Mouse (Mus musculus) forebrain, embryonic 12.5 days (tissue): ENCODE results near the gene Mylpf. TPM values are rescaled to one million over a fixed set of nuclear protein-coding genes. Genes with fewer than 3 reads are reported as not detected.

Source experiments
- ATAC-seq: fragments of 200-750 bp; cut with Nextera tagmentation; 2 replicates; pipeline ENCODE4 v1.8.0; 2017; ENCODE audit warnings: moderate TSS enrichment; ENCODE audit not compliant: low FRiP score
- H3K27ac ChIP-seq: fragments of 300-500 bp; sonication (generic); 2 replicates; pipeline ENCODE4 v1.5.1; 2016; ENCODE audit warnings: mild to moderate bottlenecking
- H3K27me3 ChIP-seq: fragments of 300-500 bp; sonication (generic); 2 replicates; pipeline ENCODE4 v1.6.1; 2016; ENCODE audit warnings: mild to moderate bottlenecking
- H3K36me3 ChIP-seq: fragments of 300-500 bp; sonication (generic); replicated peaks from 2 replicates; pipeline ENCODE4 v1.6.1; 2016; ENCODE audit warnings: mild to moderate bottlenecking
- H3K4me1 ChIP-seq: fragments of 300-500 bp; sonication (generic); 2 replicates; pipeline ENCODE4 v1.6.1; 2016
- H3K4me2 ChIP-seq: fragments of 300-500 bp; sonication (generic); 2 replicates; pipeline ENCODE4 v1.6.1; 2016; ENCODE audit warnings: mild to moderate bottlenecking, moderate library complexity
- H3K4me3 ChIP-seq: fragments of 300-500 bp; sonication (generic); replicated peaks from 2 replicates; pipeline ENCODE4 v1.5.1; 2016; ENCODE audit warnings: mild to moderate bottlenecking
- H3K9ac ChIP-seq: fragments of 300-500 bp; sonication (generic); 2 replicates; pipeline ENCODE4 v1.6.1; 2016; ENCODE audit warnings: mild to moderate bottlenecking
- H3K9me3 ChIP-seq: fragments of 300-500 bp; sonication (generic); 2 replicates; pipeline ENCODE4 v1.6.1; 2016
- WGBS: fragments of 180-500 bp; shearing (Covaris S2); methylation state at CpG from one replicate; pipeline ENCODE4 v1.1.7; 2016; 5-methylcytosine and 5-hydroxymethylcytosine counted together
- polyA plus RNA-seq: library from polyadenylated mRNA; unstranded; fragments of >200 nt; fragmentation: Nextera tagmentation; extraction: Ambion mirVana; gene quantifications from 2 replicates; pipeline ENCODE4 v1.2.1, GENCODE M21; 2016

The Mylpf gene
- polyA plus RNA-seq, 1 experiment from 2014 or later = 10.1 TPM

DNA sequence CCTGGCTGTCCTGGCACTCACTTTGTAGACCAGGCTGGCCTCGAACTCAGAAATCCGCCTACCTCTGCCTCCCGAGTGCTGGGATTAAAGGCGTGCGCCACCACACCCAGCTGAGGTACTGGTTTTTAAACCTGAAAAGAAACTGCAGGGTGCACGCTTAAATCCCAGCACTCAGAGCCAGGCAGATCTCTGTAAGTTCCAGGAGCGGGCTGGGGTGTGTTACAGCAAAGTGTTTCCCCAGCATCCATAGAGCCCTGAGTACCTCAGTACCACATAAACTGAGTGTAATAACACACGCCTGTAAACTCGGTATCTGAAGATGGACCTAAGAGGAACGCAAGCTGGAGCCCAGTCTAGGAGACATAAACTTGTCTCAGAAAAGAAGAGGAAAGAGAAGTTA, 21.3 kb upstream of the Mylpf start:
- 74% methylated on average over 10 of the region's 10 CpGs for WGBS
- Histone ChIP-seq H3K36me3 (peaks cover 16% of the 10 kb centered on the region), H3K27me3 (no peaks in the 10 kb centered on the region), H3K4me2 (no peak overlapping the region), H3K27ac (no peak overlapping the region), H3K9ac (no peak overlapping the region), H3K9me3 (no peaks in the 10 kb centered on the region), H3K4me1 (no peaks in the 10 kb centered on the region), H3K4me3 (no peak overlapping the region)
- no peak for ATAC-seq

DNA sequence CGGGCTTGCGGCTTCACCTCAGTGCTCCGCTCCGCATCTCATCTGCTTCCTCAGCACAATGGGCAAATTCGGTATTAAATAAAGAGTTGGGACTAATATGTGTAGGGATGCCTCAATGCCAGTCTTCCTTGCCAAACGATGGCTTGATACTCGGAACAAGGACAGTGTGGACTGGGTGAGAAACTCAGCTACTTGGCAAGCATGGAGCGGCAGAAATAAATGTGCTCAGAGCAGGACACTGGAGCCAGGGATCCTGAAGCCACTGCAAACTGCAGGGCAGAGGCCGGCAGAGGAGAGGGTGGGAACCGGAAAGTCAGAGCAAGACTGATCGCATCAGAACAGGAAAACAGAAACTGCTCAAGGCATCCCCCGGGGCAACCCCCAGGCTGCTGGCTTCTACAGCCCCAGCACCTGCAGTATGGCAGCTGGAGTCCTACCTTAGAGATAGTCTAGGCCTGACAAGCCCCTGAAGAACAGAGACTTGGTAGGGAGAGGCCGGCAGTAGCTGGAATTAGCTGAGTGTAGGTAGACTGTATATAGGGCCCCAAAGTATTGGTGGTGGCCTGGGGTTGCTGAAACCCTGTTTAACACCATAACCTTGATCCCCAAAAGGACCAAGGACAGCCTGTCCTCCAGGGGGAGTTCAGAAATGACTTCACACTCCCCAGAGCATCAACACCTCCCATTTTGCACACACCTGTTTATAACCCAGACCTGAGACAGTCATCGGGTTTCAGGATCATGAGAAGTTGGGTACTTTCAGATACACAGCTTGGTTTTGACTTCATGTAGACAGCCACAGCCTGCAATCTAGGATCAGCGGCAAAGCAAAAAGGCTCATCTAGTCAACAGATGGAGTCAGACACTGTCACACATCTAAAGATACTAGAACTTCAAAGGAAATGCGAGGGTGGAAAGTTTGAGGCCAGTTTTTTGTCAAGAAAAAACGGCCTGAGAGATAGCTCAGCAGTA, 20.1 kb upstream of the Mylpf start:
- no peak overlapping the region for H3K4me2 ChIP-seq
- no peaks in the 10 kb centered on the region for H3K9me3 ChIP-seq
- 89% methylated on average over 17 of the region's 17 CpGs for WGBS
- peaks cover 28% of the 10 kb centered on the region for H3K36me3 ChIP-seq
- H3K4me3 ChIP-seq = no peak overlapping the region
- ATAC-seq = no peak
- H3K4me1 ChIP-seq = no peaks in the 10 kb centered on the region
- H3K27ac ChIP-seq = no peak overlapping the region
- H3K9ac ChIP-seq = no peak overlapping the region
- H3K27me3 ChIP-seq = no peaks in the 10 kb centered on the region

DNA sequence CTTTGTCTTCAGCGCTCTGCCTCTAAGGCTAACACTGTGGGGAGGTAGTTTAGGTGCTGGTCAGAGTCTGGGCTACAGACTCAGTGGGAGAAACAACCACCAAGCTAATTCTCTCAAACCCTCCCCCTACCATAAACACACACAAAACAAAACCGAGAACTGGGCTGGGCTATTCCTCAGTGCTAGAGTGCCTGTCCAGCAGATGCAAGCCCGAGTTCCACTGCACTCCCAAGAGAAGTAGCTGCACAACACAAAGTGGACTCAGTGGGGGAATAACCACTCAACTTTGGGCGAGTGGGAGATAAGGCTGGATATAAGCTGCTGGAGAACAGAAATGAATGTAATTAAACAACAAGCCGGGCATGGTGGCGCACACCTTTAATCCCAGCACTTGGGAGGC, 18.0 kb upstream of the Mylpf start:
- H3K4me2 ChIP-seq = no peak overlapping the region
- H3K27me3 ChIP-seq = no peaks in the 10 kb centered on the region
- H3K4me1 ChIP-seq = peaks cover 14% of the 10 kb centered on the region
- ATAC-seq = no peak
- no peak overlapping the region for H3K9ac ChIP-seq
- H3K27ac ChIP-seq = no peak overlapping the region
- H3K36me3 ChIP-seq = peaks cover 41% of the 10 kb centered on the region
- 83% methylated on average over 6 of the region's 6 CpGs for WGBS
- H3K4me3 ChIP-seq = no peak overlapping the region
- H3K9me3 ChIP-seq = no peaks in the 10 kb centered on the region

DNA sequence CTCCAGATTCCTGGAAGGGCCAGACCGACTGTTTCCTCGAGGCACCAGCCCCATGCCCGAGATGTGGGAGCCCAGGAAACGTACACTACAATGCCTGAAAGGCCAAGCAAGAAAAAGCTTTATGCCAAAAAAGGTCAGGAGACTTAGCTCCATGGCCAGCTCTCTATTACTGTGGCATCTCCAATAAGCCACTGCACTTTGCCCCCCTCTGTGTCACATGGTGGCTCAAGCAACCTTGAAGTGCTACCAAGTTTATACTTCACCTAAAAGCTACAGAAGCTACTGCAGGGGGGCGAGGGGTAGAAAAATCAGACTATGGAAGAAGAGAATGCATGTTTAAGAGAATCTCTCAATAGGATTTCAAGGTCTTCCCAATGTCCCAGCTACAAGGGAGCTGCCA, 15.7 kb upstream of the Mylpf start:
- Histone ChIP-seq H3K9me3 (no peaks in the 10 kb centered on the region), H3K4me2 (no peak overlapping the region)

DNA sequence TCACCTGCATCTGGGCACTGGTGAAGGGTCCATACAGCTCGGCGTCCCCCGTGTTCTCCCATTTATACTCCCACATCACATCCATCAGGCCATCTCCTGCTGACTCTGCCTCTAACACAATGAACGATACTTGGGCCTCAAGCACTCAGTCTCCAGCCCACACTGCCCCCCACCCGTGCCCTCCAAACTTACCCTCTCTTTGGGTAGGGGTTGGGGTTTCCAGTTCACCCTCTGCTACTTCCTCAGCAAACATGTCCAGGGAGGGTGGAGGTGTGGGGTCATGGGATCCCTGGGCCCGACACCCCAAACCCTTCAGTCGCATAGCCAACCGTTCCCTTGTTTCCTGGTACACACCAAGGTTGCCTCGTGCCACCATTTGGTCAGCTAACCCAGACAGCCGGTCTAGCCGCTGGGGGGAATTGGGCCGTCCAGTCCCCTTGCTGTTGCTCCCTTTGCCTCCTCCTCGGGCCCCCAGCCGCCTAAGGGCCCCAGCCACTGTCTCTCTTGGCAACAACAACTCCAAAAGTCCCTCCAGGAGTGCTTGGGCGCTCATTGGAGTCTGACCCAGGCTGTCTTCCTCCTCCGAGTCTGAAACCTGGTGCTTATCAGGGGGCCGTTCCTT, 14.6 kb upstream of the Mylpf start:
- Histone ChIP-seq H3K27ac (no peak overlapping the region), H3K4me1 (peaks cover 22% of the 10 kb centered on the region), H3K4me2 (peak overlapping the region; percentile 87), H3K9ac (0 out of 2 replicates have a peak overlapping the region, but pooled peaks have one; percentile 83), H3K9me3 (no peaks in the 10 kb centered on the region), H3K36me3 (peaks cover 64% of the 10 kb centered on the region), H3K27me3 (no peaks in the 10 kb centered on the region), H3K4me3 (peak overlapping the region; percentile 76)
- 96% methylated on average over 17 of the region's 17 CpGs for WGBS
- no peak for ATAC-seq

More for the DNA sequence above, 15.7 kb upstream of the Mylpf start:
- H3K9ac ChIP-seq = no peak overlapping the region
- WGBS = 90% methylated on average over 5 of the region's 5 CpGs
- no peak overlapping the region for H3K27ac ChIP-seq
- ATAC-seq = no peak
- peaks cover 22% of the 10 kb centered on the region for H3K4me1 ChIP-seq
- H3K36me3 ChIP-seq = peaks cover 53% of the 10 kb centered on the region
- no peak overlapping the region for H3K4me3 ChIP-seq
- no peaks in the 10 kb centered on the region for H3K27me3 ChIP-seq

DNA sequence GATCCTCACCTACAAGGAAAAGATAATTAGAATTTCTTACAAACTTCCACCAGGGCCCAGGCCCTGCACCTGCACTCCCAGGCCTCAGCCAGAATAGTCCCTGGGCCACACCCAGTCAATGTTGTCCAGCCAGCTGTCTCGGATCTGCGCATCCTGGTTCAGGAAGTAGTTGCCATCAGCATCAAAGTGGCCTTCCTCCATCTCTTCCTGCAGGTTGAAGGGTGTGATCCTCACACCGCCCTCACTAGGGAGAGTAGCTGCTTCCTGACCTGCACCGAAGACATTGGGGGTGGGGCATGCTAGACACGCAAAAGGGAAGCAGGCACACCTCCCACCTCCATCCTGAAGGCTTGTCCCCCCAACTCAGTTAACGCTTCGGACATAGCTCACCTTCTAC, 14.1 kb upstream of the Mylpf start:
- H3K4me2 ChIP-seq = peak overlapping the region; percentile 87
- WGBS = 83% methylated on average over 7 of the region's 7 CpGs
- no peak for ATAC-seq
- no peaks in the 10 kb centered on the region for H3K9me3 ChIP-seq
- H3K4me1 ChIP-seq = peaks cover 22% of the 10 kb centered on the region
- no peaks in the 10 kb centered on the region for H3K27me3 ChIP-seq
- peaks cover 69% of the 10 kb centered on the region for H3K36me3 ChIP-seq
- H3K9ac ChIP-seq = peak overlapping the region; percentile 83
- peak overlapping the region; percentile 89; the same call in 1 of the 2 replicates for H3K27ac ChIP-seq
- H3K4me3 ChIP-seq = peak overlapping the region; percentile 76

DNA sequence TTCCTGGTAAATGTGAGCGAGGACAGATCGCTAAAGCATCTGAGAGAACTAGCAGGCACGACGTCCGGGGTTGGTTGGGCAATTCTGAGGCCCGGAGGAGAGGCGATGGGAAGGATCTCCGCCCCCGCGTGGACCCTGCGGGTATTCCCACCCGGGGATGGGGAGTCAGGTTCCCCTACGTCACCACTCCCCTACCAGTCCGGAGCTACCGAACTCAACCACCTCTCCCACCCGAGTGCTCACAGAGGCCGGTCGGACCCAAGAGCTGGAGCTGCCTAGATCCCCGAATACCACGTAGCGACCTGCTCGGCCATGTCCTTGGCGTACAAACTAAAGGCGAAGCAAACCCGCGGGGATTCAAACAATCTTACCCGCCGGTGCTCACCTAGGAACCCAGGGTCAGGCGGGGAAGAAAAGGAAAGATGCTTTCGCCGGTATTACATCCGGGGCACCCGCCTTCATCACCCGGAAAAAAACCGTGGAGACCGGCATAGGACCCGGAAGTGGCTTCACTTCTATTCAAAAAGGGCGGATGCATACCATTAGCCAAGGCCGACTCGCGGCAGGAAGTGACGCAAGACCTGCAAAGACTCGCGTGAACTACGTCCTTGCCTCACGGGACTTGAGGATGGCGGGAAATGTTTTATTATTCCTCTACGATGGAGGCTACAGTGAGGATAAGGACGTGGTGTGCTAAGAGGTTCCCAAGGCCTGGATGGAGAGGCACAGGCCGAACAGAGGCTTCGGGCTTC, 13.0 kb upstream of the Mylpf start, which contains the start of gene Cd2bp2:
TSS of gene Cd2bp2 (minus strand) at position 507 of the 752 bp plus-strand sequence.
- Histone ChIP-seq H3K4me3 (peak within 1 kb of the TSS; percentile 76), H3K36me3 (peaks cover 79% of the 10 kb centered on the region), H3K27ac (peak within 1 kb of the TSS; percentile 89), H3K4me2 (peak within 1 kb of the TSS; percentile 87), H3K9ac (peak within 1 kb of the TSS; percentile 83), H3K27me3 (no peaks in the 10 kb centered on the region), H3K9me3 (no peaks in the 10 kb centered on the region), H3K4me1 (peaks cover 22% of the 10 kb centered on the region)
- under 1% methylated on average over 51 of the region's 51 CpGs for WGBS
- ATAC-seq = peak; percentile 97

DNA sequence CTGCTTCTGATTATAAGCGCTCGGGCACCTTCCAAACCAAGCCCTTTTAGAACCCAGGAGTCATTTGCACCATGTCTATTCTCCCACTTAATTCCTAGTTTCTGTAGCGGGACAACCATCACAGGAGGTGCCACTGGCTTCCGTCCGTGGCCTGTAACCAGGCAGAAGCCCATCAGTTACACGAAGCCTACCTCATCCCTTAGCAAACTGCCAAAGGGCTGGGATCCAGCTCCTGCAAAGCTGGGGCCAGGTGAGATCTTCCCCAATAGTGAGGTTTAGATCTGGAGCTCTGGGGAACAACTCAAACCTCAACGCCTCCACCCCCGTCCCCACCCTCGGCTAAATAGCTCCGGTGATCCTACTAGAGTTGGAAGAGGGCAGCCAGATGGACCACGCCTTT, 12.2 kb upstream of the Mylpf start:
- no peaks in the 10 kb centered on the region for H3K9me3 ChIP-seq
- WGBS = 58% methylated on average over 11 of the region's 11 CpGs
- peak overlapping the region; percentile 75 for H3K27ac ChIP-seq
- no peaks in the 10 kb centered on the region for H3K27me3 ChIP-seq
- H3K4me1 ChIP-seq = peaks cover 22% of the 10 kb centered on the region
- H3K36me3 ChIP-seq = peaks cover 78% of the 10 kb centered on the region
- no peak for ATAC-seq
- peak overlapping the region; percentile 58 for H3K9ac ChIP-seq
- H3K4me3 ChIP-seq = peak overlapping the region; percentile 76
- peak overlapping the region; percentile 61 for H3K4me2 ChIP-seq

DNA sequence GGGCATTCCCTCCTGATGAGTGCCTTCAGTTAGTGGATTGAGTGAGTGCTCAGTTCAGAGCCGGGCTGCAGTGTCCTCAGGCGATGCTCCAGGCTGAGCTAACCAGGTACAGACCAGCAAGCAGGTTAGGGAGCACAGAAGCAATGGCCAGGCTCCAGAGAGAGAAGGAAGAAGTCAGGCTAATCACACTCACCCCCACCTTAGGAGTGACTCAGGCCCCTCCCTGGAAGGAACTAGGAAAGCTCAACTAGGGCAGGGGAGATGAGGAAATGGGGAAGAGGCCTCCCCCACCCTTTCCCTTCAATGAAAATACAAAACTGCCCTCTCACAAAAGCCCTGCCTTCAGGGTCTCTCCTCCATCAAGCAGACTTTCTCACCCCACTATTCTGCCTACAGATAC, 2.1 kb upstream of the Mylpf start:
- Histone ChIP-seq H3K36me3 (peaks cover 31% of the 10 kb centered on the region), H3K9me3 (no peaks in the 10 kb centered on the region), H3K4me3 (peak overlapping the region; percentile 96), H3K4me1 (peaks cover 35% of the 10 kb centered on the region), H3K4me2 (peak overlapping the region; percentile 100), H3K9ac (peak overlapping the region; percentile 96), H3K27ac (no peak overlapping the region), H3K27me3 (no peaks in the 10 kb centered on the region)
- WGBS = 73% methylated on average over 2 of the region's 2 CpGs
- no peak for ATAC-seq

DNA sequence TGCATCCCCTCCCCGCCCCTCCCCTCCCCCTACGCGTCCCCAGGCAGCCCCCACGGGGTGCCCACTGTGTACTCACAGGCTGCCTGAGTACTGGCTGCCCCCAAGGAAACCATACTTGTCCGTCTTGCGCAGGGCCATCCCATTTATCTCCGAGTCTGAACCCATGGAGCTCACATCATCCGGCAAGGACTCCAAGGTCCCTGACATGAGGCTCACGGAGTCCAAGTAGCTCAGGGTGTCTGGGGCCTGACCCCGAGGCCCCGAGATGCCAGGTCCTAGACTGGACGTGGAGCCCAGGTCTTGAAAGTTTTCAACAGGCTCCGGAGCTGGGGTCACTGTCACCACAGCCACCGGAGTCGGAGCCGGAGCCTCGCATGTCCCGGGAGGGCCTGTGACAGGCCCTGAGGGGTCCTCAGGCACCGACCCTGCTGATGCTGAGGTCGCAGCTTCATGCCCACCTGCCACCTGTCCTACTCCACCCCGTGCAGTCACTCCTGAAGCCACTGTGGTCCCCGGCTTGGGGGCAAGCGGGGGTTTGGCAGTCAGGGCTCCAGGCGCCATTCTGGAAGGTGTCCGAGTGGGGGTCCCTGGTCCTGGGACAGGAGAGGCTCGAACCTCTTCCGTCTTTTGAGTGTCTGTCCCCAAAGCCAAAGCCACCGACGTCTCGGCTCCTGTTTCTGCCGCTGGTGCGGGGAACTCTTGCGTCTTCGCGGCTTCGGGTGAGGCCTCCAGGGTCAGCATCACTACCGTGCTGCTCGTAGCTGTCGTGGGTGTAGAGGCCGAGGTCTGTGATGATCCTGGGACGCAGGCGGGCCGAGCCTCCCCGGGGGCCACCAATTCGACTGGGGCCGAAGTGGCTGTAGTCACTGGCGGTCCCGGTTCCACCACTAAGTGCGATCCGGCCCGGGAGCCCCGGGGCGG, 1.1 kb upstream of the Mylpf start:
- Histone ChIP-seq H3K36me3 (peaks cover 23% of the 10 kb centered on the region), H3K4me1 (peaks cover 35% of the 10 kb centered on the region), H3K27ac (peak overlapping the region; percentile 87), H3K4me2 (peak overlapping the region; percentile 100), H3K4me3 (peak overlapping the region; percentile 96), H3K9me3 (no peaks in the 10 kb centered on the region), H3K9ac (peak overlapping the region; percentile 96), H3K27me3 (0 out of 2 replicates have a peak, but pooled peaks cover 2% of the 10 kb centered on the region)
- WGBS = under 1% methylated on average over 53 of the region's 53 CpGs
- ATAC-seq = peak; percentile 12; the same call in 1 of the 2 replicates

DNA sequence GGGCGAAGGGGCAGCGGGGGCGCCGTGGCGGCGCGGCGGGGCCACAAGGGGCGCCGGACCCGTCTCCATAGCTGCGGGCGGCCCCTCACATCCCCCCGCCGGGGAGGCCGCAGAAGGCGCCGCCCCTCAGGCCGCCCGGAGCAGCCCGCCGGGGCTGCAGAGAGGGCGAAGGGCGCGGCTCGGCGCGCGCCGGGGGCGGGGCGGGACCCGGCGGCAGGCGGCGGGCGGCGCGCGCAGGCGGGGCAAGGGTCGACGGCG, 466 bp upstream of the Mylpf start, which contains the start of gene Tbc1d10b:
TSS of gene Tbc1d10b (minus strand) at position 174 of the 258 bp plus-strand sequence.
- peaks cover 17% of the 10 kb centered on the region for H3K36me3 ChIP-seq
- 0 out of 2 replicates have a peak, but pooled peaks cover 5% of the 10 kb centered on the region for H3K27me3 ChIP-seq
- 1% methylated on average over 12 of the region's 44 CpGs for WGBS
- ATAC-seq = peak; percentile 37; the same call in 1 of the 2 replicates
- peak within 1 kb of the TSS; percentile 96 for H3K4me3 ChIP-seq
- H3K27ac ChIP-seq = peak within 1 kb of the TSS; percentile 87
- peaks cover 35% of the 10 kb centered on the region for H3K4me1 ChIP-seq
- H3K4me2 ChIP-seq = peak within 1 kb of the TSS; percentile 100
- no peaks in the 10 kb centered on the region for H3K9me3 ChIP-seq
- H3K9ac ChIP-seq = peak within 1 kb of the TSS; percentile 96
